Mouse (Mus musculus) lung, postnatal 0 days (tissue): ENCODE results near the gene Brpf1. TPM values are rescaled to one million over a fixed set of nuclear protein-coding genes. Genes with fewer than 3 reads are reported as not detected.

ENCODE experiments used
- ATAC-seq: fragments of 200-750 bp; cut with Nextera tagmentation; 2 replicates; pipeline ENCODE4 v1.8.0; 2017; ENCODE audit warnings: moderate library complexity
- DNase-seq: peaks from one replicate; pipeline ENCODE4 v3.0.0-alpha.2; 2016; ENCODE audit warnings: low spot score
- H3K27ac ChIP-seq: fragments of 300-500 bp; sonication (generic); 2 replicates; pipeline ENCODE4 v1.5.1; 2014; ENCODE audit warnings: antibody characterized with exemption, mild to moderate bottlenecking, low read length, mixed read lengths
- H3K27me3 ChIP-seq: fragments of 300-500 bp; sonication (generic); replicated peaks from 2 replicates; pipeline ENCODE4 v1.6.1; 2014; ENCODE audit warnings: low read length, mixed read lengths; ENCODE audit not compliant: insufficient read depth
- H3K36me3 ChIP-seq: fragments of 300-500 bp; sonication (generic); 2 replicates; pipeline ENCODE4 v1.6.1; 2014; ENCODE audit warnings: low read length, mixed read lengths; ENCODE audit not compliant: insufficient read depth
- H3K4me1 ChIP-seq: fragments of 300-500 bp; sonication (generic); 2 replicates; pipeline ENCODE4 v1.6.1; 2014; ENCODE audit warnings: antibody characterized with exemption, low read depth, low read length, mixed read lengths; ENCODE audit not compliant: insufficient read depth
- H3K4me2 ChIP-seq: fragments of 300-500 bp; sonication (generic); replicated peaks from 2 replicates; pipeline ENCODE4 v1.6.1; 2014; ENCODE audit warnings: low read depth, mild to moderate bottlenecking, low read length, moderate library complexity, mixed read lengths
- H3K4me3 ChIP-seq: fragments of 300-500 bp; sonication (generic); 2 replicates; pipeline ENCODE4 v1.5.1; 2014; ENCODE audit warnings: low read depth, low read length
- H3K9ac ChIP-seq: fragments of 300-500 bp; sonication (generic); replicated peaks from 2 replicates; pipeline ENCODE4 v1.6.1; 2014; ENCODE audit warnings: low read depth, mild to moderate bottlenecking
- H3K9me3 ChIP-seq: fragments of 300-500 bp; sonication (generic); 2 replicates; pipeline ENCODE4 v1.6.1; 2016; ENCODE audit warnings: low read length, mixed read lengths
- CTCF ChIP-seq: IDR thresholded peaks from 2 replicates; pipeline ENCODE4 v1.5.1; 2016; ENCODE audit warnings: antibody characterized with exemption, mild to moderate bottlenecking
- EP300 ChIP-seq: IDR thresholded peaks from 2 replicates; pipeline ENCODE4 v1.6.1; 2016; ENCODE audit warnings: antibody characterized with exemption, mild to moderate bottlenecking, control low read depth
- WGBS: fragments of 180-500 bp; shearing (Covaris S2); extraction: QIAGEN DNeasy Blood & Tissue Kit; methylation state at CpG from one replicate; pipeline ENCODE4 v1.1.7; 2014; 5-methylcytosine and 5-hydroxymethylcytosine counted together
- polyA plus RNA-seq: library from polyadenylated mRNA; unstranded; fragments of >200 nt; fragmentation: Nextera tagmentation; extraction: Ambion mirVana; gene quantifications from 2 replicates; pipeline ENCODE4 v1.2.1, GENCODE M21; 2015

Brpf1 gene
- polyA plus RNA-seq, 1 experiment from 2014 or later: 9.2 TPM

DNA sequence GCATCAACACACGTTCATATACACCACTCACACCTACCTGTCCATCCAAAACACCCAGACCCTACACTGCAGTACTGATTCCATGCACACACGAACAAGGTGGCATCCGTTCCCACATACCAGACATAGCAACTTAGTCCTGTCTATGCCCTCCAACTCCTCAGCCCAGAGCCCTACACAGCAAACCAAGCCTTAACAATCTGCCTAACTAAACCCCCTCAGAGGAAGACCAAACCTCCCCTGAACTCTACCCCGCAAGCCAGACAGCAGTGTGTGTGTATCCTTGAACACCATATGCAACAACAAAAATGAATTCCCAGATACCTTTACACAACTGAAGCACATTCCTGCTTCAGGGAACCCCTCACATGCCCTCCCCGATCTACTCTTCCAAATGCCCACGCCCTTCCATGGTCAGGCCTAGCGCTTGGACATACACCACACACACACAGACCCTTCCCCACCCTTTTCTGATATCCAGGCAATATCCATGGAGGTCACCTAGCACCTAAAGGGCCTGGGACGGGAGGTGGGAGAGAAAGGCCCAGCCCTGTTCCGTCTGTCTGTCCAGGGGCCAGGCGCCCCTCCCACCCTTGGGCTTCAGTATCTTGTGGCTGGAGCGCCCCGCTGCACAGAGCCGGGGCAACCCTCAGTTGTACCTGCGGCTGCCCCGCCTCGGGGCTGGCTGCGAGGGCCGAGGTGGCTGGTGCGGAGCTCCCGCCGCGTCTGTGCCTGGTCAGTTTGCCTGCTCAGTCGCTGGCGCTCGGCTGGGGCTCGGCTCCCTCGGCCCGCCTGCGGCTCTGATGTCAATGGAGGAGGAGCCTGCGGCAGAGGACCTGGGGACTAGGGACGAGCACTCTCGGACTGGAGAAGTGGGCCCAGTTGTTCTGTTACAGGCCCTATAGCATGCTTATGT is 36.5 kb downstream of the Brpf1 start, which contains the start of gene Camk1:
TSS of gene Camk1 (minus strand) at position 808 of the 916 bp plus-strand sequence.
- peak; percentile 89 for DNase-seq

DNA sequence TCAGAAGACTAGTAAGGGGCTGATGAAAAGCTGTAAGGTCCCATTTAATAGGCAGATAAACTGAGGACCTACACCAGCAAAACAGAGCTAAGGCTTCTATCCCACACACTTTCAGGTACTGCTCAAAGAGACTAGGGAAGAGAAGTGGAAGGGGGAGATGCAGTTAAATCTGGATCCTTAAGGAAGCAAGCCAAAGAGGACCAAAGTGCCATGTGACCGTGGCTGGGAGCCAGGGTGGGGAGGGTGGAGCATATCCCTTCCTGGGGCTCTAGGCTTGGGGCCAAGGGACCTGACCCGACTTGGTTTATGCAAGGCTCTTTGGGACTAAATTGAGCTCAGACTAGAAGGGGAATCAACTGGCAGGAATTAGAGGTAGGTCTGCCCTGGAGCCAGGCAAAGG is 37.4 kb downstream of the Brpf1 start:
- Histone ChIP-seq H3K4me1 (peaks cover 20% of the 10 kb centered on the region; the same call in 1 of the 2 replicates), H3K36me3 (no peaks in the 10 kb centered on the region), H3K4me2 (peak overlapping the region; percentile 87), H3K27me3 (no peaks in the 10 kb centered on the region), H3K4me3 (0 out of 2 replicates have a peak overlapping the region, but pooled peaks have one; percentile 60), H3K27ac (peak overlapping the region; percentile 70), H3K9ac (0 out of 2 replicates have a peak overlapping the region, but pooled peaks have one; percentile 70), H3K9me3 (no peaks in the 10 kb centered on the region)
- peak; percentile 81 for ATAC-seq
- TF ChIP-seq EP300 (no peak), CTCF (no peak)
- peak; percentile 81 for DNase-seq
- 3% methylated on average over 2 of the region's 2 CpGs for WGBS

More for the DNA sequence above, 36.5 kb downstream of the Brpf1 start, which contains the start of gene Camk1:
- Histone ChIP-seq H3K27me3 (no peaks in the 10 kb centered on the region), H3K36me3 (no peaks in the 10 kb centered on the region), H3K9me3 (no peaks in the 10 kb centered on the region), H3K4me2 (peak within 1 kb of the TSS; percentile 87), H3K4me3 (peak within 1 kb of the TSS; percentile 60), H3K9ac (peak within 1 kb of the TSS; percentile 70), H3K4me1 (peaks cover 20% of the 10 kb centered on the region; the same call in 1 of the 2 replicates), H3K27ac (peak within 1 kb of the TSS; percentile 70)
- peak; percentile 92 for ATAC-seq
- TF ChIP-seq EP300 (no peak), CTCF (no peak)
- 9% methylated on average over 32 of the region's 32 CpGs for WGBS

DNA sequence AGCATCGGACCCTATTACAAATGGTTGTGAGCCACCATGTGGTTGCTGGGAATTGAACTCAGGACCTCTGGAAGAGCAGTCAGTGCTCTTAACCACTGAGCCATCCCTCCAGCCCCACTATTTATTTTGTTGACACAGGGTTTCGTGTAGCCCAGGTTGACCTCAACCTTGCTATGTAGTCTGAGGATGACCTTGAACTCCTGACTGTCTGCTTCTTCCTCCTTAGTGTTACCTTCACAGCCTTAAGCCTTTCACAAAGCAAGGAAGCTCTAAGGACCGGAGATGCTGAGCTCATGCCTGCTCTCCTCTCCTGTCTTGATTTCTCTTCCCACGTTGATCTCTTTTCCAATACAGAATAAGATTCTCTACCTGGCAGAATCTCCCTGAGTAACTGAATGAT is 40.0 kb downstream of the Brpf1 start:
- H3K27me3 ChIP-seq: no peaks in the 10 kb centered on the region
- ATAC-seq (no peak), DNase-seq (no peak)
- TF ChIP-seq CTCF: no peak
- no peak for TF ChIP-seq EP300
- peaks cover 18% of the 10 kb centered on the region; the same call in 1 of the 2 replicates for H3K4me1 ChIP-seq
- H3K9me3 ChIP-seq: no peaks in the 10 kb centered on the region
- WGBS: 58% methylated on average over 4 of the region's 4 CpGs
- no peak overlapping the region for H3K27ac ChIP-seq
- H3K9ac ChIP-seq: no peak overlapping the region
- no peak overlapping the region for H3K4me2 ChIP-seq
- H3K36me3 ChIP-seq: no peaks in the 10 kb centered on the region
- no peak overlapping the region for H3K4me3 ChIP-seq

DNA sequence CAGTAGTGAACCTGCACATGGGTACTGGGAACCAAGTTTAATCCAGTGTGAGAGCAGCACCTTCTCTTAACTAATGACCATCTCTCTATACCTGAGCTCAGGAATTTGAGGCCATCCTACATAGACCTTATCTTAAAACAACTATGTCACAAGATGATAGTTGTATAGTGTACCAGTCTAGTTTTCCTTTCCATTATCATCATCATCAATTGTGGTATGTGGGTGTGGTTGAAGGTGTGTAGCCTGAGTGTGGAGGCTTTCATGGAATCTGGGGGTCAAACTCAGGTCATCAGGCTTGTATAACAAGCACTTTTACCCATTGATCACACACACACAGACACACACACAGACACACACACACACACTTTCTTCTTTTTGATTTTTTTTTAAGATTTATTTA is 43.6 kb downstream of the Brpf1 start:
- ATAC-seq (no peak), DNase-seq (no peak)
- Histone ChIP-seq H3K9me3 (no peaks in the 10 kb centered on the region), H3K27me3 (no peaks in the 10 kb centered on the region), H3K4me3 (no peak overlapping the region), H3K4me2 (no peak overlapping the region), H3K27ac (no peak overlapping the region), H3K9ac (no peak overlapping the region), H3K36me3 (no peaks in the 10 kb centered on the region), H3K4me1 (no peaks in the 10 kb centered on the region)
- TF ChIP-seq CTCF: no peak
- no peak for TF ChIP-seq EP300

DNA sequence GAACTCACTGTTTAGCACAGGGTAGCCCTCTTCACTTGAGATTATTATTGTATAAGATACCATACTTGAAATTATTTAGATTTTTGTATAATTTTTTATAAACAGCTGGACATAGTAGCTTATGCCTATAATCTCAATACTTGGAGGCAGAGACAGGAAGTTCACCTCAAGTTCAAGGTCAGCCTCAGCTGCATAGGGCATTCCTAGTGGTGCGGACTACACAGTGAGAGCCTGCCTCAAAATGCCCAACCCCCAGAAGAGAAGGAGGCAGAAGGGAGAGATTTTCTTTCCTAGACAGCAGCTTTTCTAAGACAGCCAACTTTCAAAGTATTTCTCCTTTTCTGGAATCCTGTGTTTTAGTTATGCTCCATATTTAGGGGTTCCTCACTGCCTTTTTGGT is 44.2 kb downstream of the Brpf1 start:
- DNase-seq (no peak), ATAC-seq (no peak)
- TF ChIP-seq EP300: no peak
- TF ChIP-seq CTCF: no peak
- Histone ChIP-seq H3K9ac (no peak overlapping the region), H3K4me3 (no peak overlapping the region), H3K4me2 (no peak overlapping the region), H3K4me1 (no peaks in the 10 kb centered on the region), H3K36me3 (no peaks in the 10 kb centered on the region), H3K27me3 (no peaks in the 10 kb centered on the region), H3K9me3 (no peaks in the 10 kb centered on the region), H3K27ac (no peak overlapping the region)
- WGBS: 71% methylated on average over 1 of the region's 1 CpGs

DNA sequence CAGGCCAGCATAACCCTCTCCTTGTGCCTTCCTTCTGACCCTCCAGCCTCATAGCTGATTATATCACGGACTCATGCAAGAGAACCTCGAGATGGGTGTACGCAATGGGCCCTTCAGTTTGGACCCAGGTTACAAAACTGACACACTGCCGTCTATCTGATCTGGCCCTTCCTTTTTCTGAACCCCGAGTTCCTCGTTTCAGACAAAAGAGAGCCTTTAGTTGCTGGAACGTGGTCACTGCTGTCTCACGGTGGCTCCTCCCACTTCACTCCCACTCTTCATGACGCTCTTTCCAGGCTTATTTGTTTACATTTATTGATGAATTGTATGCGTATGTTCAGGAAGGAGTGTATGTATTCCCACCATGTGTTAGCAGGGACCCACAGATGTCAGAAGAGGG is 44.7 kb downstream of the Brpf1 start:
- peak; percentile 31 for DNase-seq
- no peaks in the 10 kb centered on the region for H3K27me3 ChIP-seq
- no peak overlapping the region for H3K9ac ChIP-seq
- no peak for ATAC-seq
- TF ChIP-seq EP300 (no peak), CTCF (no peak)
- no peaks in the 10 kb centered on the region for H3K4me1 ChIP-seq
- H3K9me3 ChIP-seq: no peaks in the 10 kb centered on the region
- no peak overlapping the region for H3K4me2 ChIP-seq
- WGBS: 39% methylated on average over 10 of the region's 10 CpGs
- H3K36me3 ChIP-seq: no peaks in the 10 kb centered on the region
- no peak overlapping the region for H3K4me3 ChIP-seq
- no peak overlapping the region for H3K27ac ChIP-seq
